Mouse (Mus musculus): Measurements from ENCODE around the gene Aig1.

The Aig1 gene

GRCm38 (mm10) chr10:13775411-13775810 is 93.4 kb downstream of the Aig1 start:
- no peak for DNase-seq (ENCODE audit: low read depth, low spot score)

- no peak for DNase-seq (ENCODE audit: low read depth, low spot score)
Measured at GRCm38 (mm10) chr10:13774910-13775309, 93.9 kb downstream of the Aig1 start.

GRCm38 (mm10) chr10:13770720-13771119 is 98.1 kb downstream of the Aig1 start:
- no peak for DNase-seq (ENCODE audit: low read depth, low spot score)

- no peak for DNase-seq (ENCODE audit: low read depth, low spot score)
Measured at GRCm38 (mm10) chr10:13769789-13770188, 99.0 kb downstream of the Aig1 start.

GRCm38 (mm10) chr10:13768866-13769265 is 99.9 kb downstream of the Aig1 start:
- DNase-seq (ENCODE audit: low read depth, low spot score): no peak

GRCm38 (mm10) chr10:13767076-13767475 is 101.7 kb downstream of the Aig1 start:
- no peak for DNase-seq (ENCODE audit: low read depth, low spot score)

GRCm38 (mm10) chr10:13763151-13763550 is 105.6 kb downstream of the Aig1 start:
- no peak for DNase-seq (ENCODE audit: low read depth, low spot score)

GRCm38 (mm10) chr10:13754712-13755111 is 114.1 kb downstream of the Aig1 start:
- DNase-seq (ENCODE audit: low read depth, low spot score): no peak

GRCm38 (mm10) chr10:13753777-13754176 is 115.0 kb downstream of the Aig1 start:
- DNase-seq (ENCODE audit: low read depth, low spot score): no peak

- DNase-seq (ENCODE audit: low read depth, low spot score): no peak
Measured at GRCm38 (mm10) chr10:13739494-13740140, 129.2 kb downstream of the Aig1 start.

- DNase-seq (ENCODE audit: low read depth, low spot score): no peak
Measured at GRCm38 (mm10) chr10:13730039-13730748, 138.6 kb downstream of the Aig1 start.

GRCm38 (mm10) chr10:13727676-13728075 is 141.1 kb downstream of the Aig1 start:
- DNase-seq (ENCODE audit: low read depth, low spot score): no peak

GRCm38 (mm10) chr10:13726206-13726605 is 142.6 kb downstream of the Aig1 start:
- DNase-seq (ENCODE audit: low read depth, low spot score): no peak

GRCm38 (mm10) chr10:13725276-13725675 is 143.5 kb downstream of the Aig1 start:
- no peak for DNase-seq (ENCODE audit: low read depth, low spot score)

GRCm38 (mm10) chr10:13716132-13716531 is 152.6 kb downstream of the Aig1 start:
- no peak for DNase-seq (ENCODE audit: low read depth, low spot score)

GRCm38 (mm10) chr10:13715584-13715983 is 153.2 kb downstream of the Aig1 start:
- no peak for DNase-seq (ENCODE audit: low read depth, low spot score)

GRCm38 (mm10) chr10:13714920-13715293 is 153.9 kb downstream of the Aig1 start:
- DNase-seq (ENCODE audit: low read depth, low spot score): no peak

- DNase-seq (ENCODE audit: low read depth, low spot score): no peak
Measured at GRCm38 (mm10) chr10:13714199-13714919, 154.4 kb downstream of the Aig1 start.

GRCm38 (mm10) chr10:13713711-13714110 is 155.1 kb downstream of the Aig1 start:
- no peak for DNase-seq (ENCODE audit: low read depth, low spot score)

- DNase-seq (ENCODE audit: low read depth, low spot score): no peak
Measured at GRCm38 (mm10) chr10:13713116-13713515, 155.7 kb downstream of the Aig1 start.

GRCm38 (mm10) chr10:13711281-13711829 is 157.4 kb downstream of the Aig1 start:
- no peak for DNase-seq (ENCODE audit: low read depth, low spot score)

- DNase-seq (ENCODE audit: low read depth, low spot score): no peak
Measured at GRCm38 (mm10) chr10:13705771-13706170, 163.0 kb downstream of the Aig1 start.
